Mouse (Mus musculus) ES-Bruce4 (cell line): Measurements from ENCODE around the gene Ghrh. TPM values are rescaled to one million over a fixed set of nuclear protein-coding genes. Genes with fewer than 3 reads are reported as not detected.

Source experiments
- H3K27ac ChIP-seq: 2 replicates; pipeline ENCODE4 v1.5.1; 2012; ENCODE audit warnings: low read length, inconsistent platforms; ENCODE audit not compliant: insufficient read depth
- H3K27me3 ChIP-seq: 2 replicates; pipeline ENCODE4 v1.6.1; 2012; ENCODE audit warnings: mild to moderate bottlenecking, low read length, inconsistent platforms; ENCODE audit not compliant: control insufficient read depth, poor library complexity, insufficient read depth, severe bottlenecking
- H3K36me3 ChIP-seq: 2 replicates; pipeline ENCODE4 v1.6.1; 2012; ENCODE audit warnings: inconsistent platforms, mild to moderate bottlenecking, low read length, moderate library complexity; ENCODE audit not compliant: control insufficient read depth, poor library complexity, insufficient read depth, severe bottlenecking
- H3K4me1 ChIP-seq: one replicate; pipeline ENCODE4 v1.8.1; 2011; ENCODE audit warnings: low read length; ENCODE audit not compliant: control insufficient read depth, insufficient read depth
- H3K4me3 ChIP-seq: 2 replicates; pipeline ENCODE4 v1.5.1; 2011; ENCODE audit warnings: low read depth, mild to moderate bottlenecking, low read length
- H3K9ac ChIP-seq: 2 replicates; pipeline ENCODE4 v1.6.1; 2012; ENCODE audit warnings: low read depth, mild to moderate bottlenecking, inconsistent platforms; ENCODE audit not compliant: poor library complexity, severe bottlenecking
- H3K9me3 ChIP-seq: replicated peaks from 2 replicates; pipeline ENCODE4 v1.6.1; 2012; ENCODE audit warnings: mild to moderate bottlenecking, low read length, inconsistent platforms; ENCODE audit not compliant: control insufficient read depth, poor library complexity, insufficient read depth, severe bottlenecking
- CTCF ChIP-seq: IDR thresholded peaks from one replicate; pipeline ENCODE4 v1.8.1; 2011; ENCODE audit warnings: low read depth, low read length
- EP300 ChIP-seq: IDR thresholded peaks from 2 replicates; pipeline ENCODE4 v1.6.1; 2011; ENCODE audit warnings: low read depth, low read length; ENCODE audit not compliant: insufficient read depth
- POLR2A ChIP-seq: IDR thresholded peaks from one replicate; pipeline ENCODE4 v1.8.1; 2011; ENCODE audit warnings: low read length; ENCODE audit not compliant: insufficient read depth
- polyA plus RNA-seq: library from polyadenylated mRNA; stranded (reverse); fragments of >200 nt; gene quantifications from 2 replicates; pipeline ENCODE4 v1.2.4, GENCODE M21; 2011; ENCODE audit warnings: low read depth; ENCODE audit not compliant: missing spikeins, insufficient read depth, insufficient read length

Gene Ghrh
- polyA plus RNA-seq, 1 experiment, result not detected

DNA sequence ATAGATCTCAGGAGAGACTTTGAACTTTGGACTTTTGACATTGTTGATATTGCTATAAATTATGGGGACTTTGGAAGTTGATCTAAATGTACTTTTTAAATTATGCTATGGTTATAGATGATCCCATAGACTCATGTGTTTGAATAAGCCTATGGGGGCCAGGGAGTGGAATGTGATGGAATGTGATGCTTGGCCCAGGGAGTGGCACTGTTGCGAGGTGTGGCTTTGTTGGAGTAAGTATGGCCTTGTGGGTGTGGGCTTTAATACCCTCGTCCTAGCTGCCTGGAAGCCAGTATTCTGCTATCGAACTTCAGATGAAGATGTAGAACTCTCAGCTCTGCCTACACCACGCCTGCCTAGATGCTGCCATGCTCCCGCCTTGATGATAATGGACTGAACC lies 12.7 kb upstream of the Ghrh start:
- Histone ChIP-seq H3K27ac (no peak overlapping the region), H3K27me3 (no peaks in the 10 kb centered on the region), H3K4me3 (no peak overlapping the region), H3K9me3 (peaks cover 2% of the 10 kb centered on the region; the same call in 1 of the 2 replicates), H3K4me1 (peaks cover 2% of the 10 kb centered on the region), H3K36me3 (no peaks in the 10 kb centered on the region), H3K9ac (no peak overlapping the region)
- no peak for TF ChIP-seq EP300
- no peak for TF ChIP-seq POLR2A
- no peak for TF ChIP-seq CTCF

DNA sequence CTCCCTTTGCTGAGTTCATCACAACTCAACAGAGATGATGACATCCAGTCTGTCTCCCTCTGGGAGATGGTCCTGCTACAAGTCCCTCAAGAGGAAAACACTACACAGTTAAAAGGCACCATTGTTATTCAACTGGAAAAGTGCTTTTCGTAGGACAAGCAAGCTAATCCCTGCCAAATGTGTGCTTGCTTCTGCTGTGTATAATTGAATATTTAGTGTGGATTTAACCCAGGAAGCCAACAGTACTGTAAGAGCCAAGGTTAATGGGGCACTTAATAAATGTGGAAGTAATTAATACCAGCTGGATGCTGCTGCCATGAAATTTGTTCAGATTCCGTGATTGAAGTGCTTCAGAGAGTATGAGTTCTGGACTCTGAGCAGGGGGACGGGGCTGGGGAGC lies 6.8 kb upstream of the Ghrh start:
- peaks cover 4% of the 10 kb centered on the region; the same call in 1 of the 2 replicates for H3K9me3 ChIP-seq
- no peaks in the 10 kb centered on the region for H3K27me3 ChIP-seq
- H3K9ac ChIP-seq, result no peak overlapping the region
- H3K4me3 ChIP-seq, result no peak overlapping the region
- no peak for TF ChIP-seq POLR2A
- no peak for TF ChIP-seq EP300
- no peak for TF ChIP-seq CTCF
- H3K36me3 ChIP-seq, result no peaks in the 10 kb centered on the region
- no peaks in the 10 kb centered on the region for H3K4me1 ChIP-seq
- no peak overlapping the region for H3K27ac ChIP-seq

DNA sequence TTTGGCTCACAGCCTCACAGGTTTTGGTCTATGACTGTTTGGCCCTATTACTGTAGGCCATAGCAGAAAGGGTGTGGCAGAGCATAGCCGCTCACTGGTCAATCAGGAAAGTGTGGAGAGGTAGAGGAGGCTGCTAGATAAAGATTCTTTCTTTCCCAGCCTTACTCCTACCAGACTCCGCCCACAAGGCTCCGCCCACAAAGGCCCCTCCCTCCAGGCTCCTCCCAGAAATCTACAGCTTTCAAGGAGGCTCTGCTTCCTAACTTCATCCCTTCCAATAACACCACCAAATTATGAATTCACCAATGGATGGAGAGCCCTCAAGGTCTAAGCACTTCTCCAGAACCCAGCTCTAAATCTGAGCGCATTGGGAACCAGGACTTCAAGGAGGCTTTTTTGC lies 5.9 kb upstream of the Ghrh start:
- Histone ChIP-seq H3K9ac (no peak overlapping the region), H3K27ac (no peak overlapping the region)

DNA sequence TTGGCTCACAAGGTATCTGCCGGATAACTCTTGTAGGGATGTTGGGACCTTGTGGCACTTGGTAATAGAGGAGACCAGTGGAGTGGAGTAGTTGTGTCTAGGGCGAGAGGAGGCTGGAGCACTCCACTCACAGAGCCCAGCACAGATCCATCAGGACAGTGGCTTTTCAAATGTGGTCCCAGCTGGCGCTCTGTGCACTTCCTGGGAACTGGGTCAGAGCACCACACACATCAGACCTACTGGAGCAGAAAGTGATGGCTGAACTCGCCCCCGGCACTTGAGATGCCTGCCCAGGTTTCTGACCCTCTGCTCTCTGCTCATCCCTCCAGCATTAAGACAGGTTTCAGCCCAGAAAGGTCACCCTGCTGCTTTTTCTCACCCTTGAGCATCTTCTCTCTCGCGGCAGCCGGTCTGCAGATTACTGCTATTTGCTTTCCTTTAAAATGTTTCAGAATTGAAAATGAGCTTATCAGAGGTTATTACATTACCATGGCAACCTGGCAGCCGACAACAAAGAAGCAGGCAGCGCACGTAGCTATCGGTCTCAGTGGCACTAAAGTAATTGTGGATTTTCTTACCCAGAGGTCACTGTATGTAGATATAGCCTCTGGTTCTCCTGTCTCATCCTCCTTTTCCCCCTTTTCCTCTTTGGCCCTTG lies 1.9 kb upstream of the Ghrh start:
- TF ChIP-seq CTCF (no peak), POLR2A (no peak), EP300 (no peak)
- no peak overlapping the region for H3K27ac ChIP-seq
- no peaks in the 10 kb centered on the region for H3K36me3 ChIP-seq
- H3K9me3 ChIP-seq, result no peaks in the 10 kb centered on the region
- H3K9ac ChIP-seq, result no peak overlapping the region
- no peaks in the 10 kb centered on the region for H3K27me3 ChIP-seq
- H3K4me3 ChIP-seq, result no peak overlapping the region
- no peaks in the 10 kb centered on the region for H3K4me1 ChIP-seq

More for the DNA sequence above, 5.9 kb upstream of the Ghrh start:
- no peak overlapping the region for H3K4me3 ChIP-seq
- TF ChIP-seq POLR2A (no peak), EP300 (no peak), CTCF (no peak)
- H3K36me3 ChIP-seq, result no peaks in the 10 kb centered on the region
- H3K9me3 ChIP-seq, result peaks cover 4% of the 10 kb centered on the region; the same call in 1 of the 2 replicates
- no peaks in the 10 kb centered on the region for H3K27me3 ChIP-seq
- no peaks in the 10 kb centered on the region for H3K4me1 ChIP-seq

DNA sequence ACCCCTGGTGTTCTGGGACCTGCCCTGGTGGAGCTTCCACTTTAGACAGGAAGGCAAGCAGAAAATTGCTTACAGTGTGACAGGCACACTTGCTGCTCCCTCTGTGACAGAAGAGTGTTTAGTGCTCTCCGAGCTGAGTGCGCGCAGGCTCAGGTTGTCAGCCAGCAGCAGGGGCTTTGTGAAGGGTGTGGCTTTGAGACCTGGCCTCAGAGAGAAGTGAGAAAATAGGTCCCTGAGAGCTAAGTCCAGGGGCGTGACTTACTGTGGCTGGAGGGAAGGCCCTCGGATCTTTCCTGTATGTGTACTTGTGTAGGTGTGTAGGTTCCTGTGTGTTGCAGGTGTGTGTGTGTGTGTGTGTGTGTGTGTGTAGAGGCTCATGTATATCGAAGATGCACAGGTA lies 4.0 kb downstream of the Ghrh start:
- Histone ChIP-seq H3K27me3 (no peaks in the 10 kb centered on the region), H3K4me3 (no peak overlapping the region), H3K27ac (no peak overlapping the region), H3K36me3 (no peaks in the 10 kb centered on the region), H3K4me1 (peaks cover 12% of the 10 kb centered on the region), H3K9me3 (no peaks in the 10 kb centered on the region), H3K9ac (no peak overlapping the region)
- TF ChIP-seq EP300 (no peak), CTCF (no peak), POLR2A (no peak)

DNA sequence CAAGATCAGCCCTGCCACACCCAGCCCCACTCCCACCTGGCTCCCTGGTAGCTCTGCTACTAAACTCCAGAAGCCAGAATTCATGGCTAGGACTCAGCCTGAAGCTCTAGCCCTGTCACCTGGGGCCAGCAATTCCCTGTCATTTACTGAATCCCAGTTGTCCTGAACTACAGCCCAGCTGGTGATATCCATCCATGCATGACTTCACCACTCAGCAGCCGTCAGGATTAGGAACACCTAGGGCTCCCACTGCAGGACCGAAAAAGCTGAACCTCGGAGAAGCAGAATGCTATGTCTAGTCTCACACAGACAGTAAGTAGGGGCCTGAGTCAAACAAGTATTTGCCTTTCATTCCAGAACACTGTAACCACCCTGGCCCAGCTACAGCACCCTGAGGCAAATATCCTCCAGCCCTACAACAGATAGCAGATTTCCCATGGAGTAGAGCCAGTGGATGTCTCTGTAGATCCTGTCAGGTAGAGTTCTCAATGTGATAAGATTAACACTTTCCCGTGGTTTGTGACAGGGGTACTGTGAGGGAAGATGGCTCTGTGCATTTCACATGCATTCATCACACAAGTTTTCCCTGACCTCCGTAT lies 4.9 kb downstream of the Ghrh start:
- TF ChIP-seq EP300 (no peak), POLR2A (no peak)
- Histone ChIP-seq H3K9ac (no peak overlapping the region), H3K36me3 (no peaks in the 10 kb centered on the region), H3K27ac (no peak overlapping the region), H3K27me3 (no peaks in the 10 kb centered on the region), H3K9me3 (no peaks in the 10 kb centered on the region), H3K4me3 (no peak overlapping the region), H3K4me1 (peaks cover 12% of the 10 kb centered on the region)
